Mouse (Mus musculus) liver, adult 2 months (tissue): ENCODE data around the gene Synm. TPM values are rescaled to one million over a fixed set of nuclear protein-coding genes. Genes with fewer than 3 reads are reported as not detected.

Source experiments
- DNase-seq: peaks from one replicate; pipeline ENCODE4 v3.0.0-alpha.2; 2011; ENCODE audit warnings: low read depth, low spot score; ENCODE audit errors: extremely low read depth
- H3K27ac ChIP-seq: fragments of 200-500 bp; replicated peaks from 2 replicates; pipeline ENCODE4 v1.5.1; 2012; ENCODE audit warnings: low read depth, mild to moderate bottlenecking, control low read depth, inconsistent platforms, low read length; ENCODE audit not compliant: insufficient read depth
- H3K27me3 ChIP-seq: fragments of 200-500 bp; 2 replicates; pipeline ENCODE4 v1.6.1; 2012; ENCODE audit warnings: mild to moderate bottlenecking, moderate library complexity, low read length, inconsistent platforms; ENCODE audit not compliant: control insufficient read depth, insufficient read depth
- H3K36me3 ChIP-seq: fragments of 200-500 bp; 2 replicates; pipeline ENCODE4 v1.6.1; 2012; ENCODE audit warnings: low read length, inconsistent platforms; ENCODE audit not compliant: control insufficient read depth, insufficient read depth
- H3K4me1 ChIP-seq: fragments of 200-500 bp; 2 replicates; pipeline ENCODE4 v1.6.1; 2011; ENCODE audit warnings: low read length; ENCODE audit not compliant: control insufficient read depth, insufficient read depth
- H3K4me3 ChIP-seq: fragments of 200-500 bp; 2 replicates; pipeline ENCODE4 v1.5.1; 2011; ENCODE audit warnings: low read depth, mild to moderate bottlenecking, control low read depth, low read length, moderate library complexity; ENCODE audit not compliant: insufficient read depth
- H3K79me2 ChIP-seq: fragments of 200-500 bp; 2 replicates; pipeline ENCODE4 v1.6.1; 2012; ENCODE audit warnings: inconsistent platforms, mild to moderate bottlenecking, low read length, moderate library complexity; ENCODE audit not compliant: control insufficient read depth, insufficient read depth
- H3K9ac ChIP-seq: fragments of 200-500 bp; 2 replicates; pipeline ENCODE4 v1.6.1; 2012; ENCODE audit warnings: low read depth, mild to moderate bottlenecking, control low read depth, inconsistent platforms, low read length
- CTCF ChIP-seq: fragments of 200-500 bp; IDR thresholded peaks from 2 replicates; pipeline ENCODE4 v1.5.1; 2011; ENCODE audit warnings: low read depth, low read length, control low read depth
- POLR2A ChIP-seq: fragments of 200-500 bp; IDR thresholded peaks from 2 replicates; pipeline ENCODE4 v1.6.1; 2011; ENCODE audit warnings: low read length, control low read depth; ENCODE audit not compliant: insufficient read depth; ENCODE audit errors: extremely low read depth
- WGBS: fragments of 180-500 bp; shearing (Covaris S2); methylation state at CpG from one replicate; pipeline ENCODE4 v1.1.7; 2018; 5-methylcytosine and 5-hydroxymethylcytosine counted together
- polyA plus RNA-seq: library from polyadenylated mRNA; depleted of rRNA; stranded (reverse); fragments of >200 nt; gene quantifications from 2 replicates; pipeline ENCODE4 v1.2.3, GENCODE M21; 2012
- total RNA-seq: library from RNA; depleted of rRNA; stranded (reverse); fragments of >200 nt; gene quantifications from 2 replicates; pipeline ENCODE4 v1.2.3, GENCODE M21; 2014

Synm gene
- total and polyA plus RNA-seq, 2 experiments, result 0.12 to 0.37 TPM

GRCm38 (mm10) chr7:67716925-67717324, 42.6 kb downstream of the Synm start:
- no peak for DNase-seq
- no peaks in the 10 kb centered on the region for H3K27me3 ChIP-seq
- peaks cover 47% of the 10 kb centered on the region for H3K36me3 ChIP-seq
- no peak for TF ChIP-seq CTCF
- no peak overlapping the region for H3K9ac ChIP-seq
- H3K27ac ChIP-seq, result no peak overlapping the region
- 91% methylated on average over 10 of the region's 10 CpGs for WGBS
- H3K4me1 ChIP-seq, result no peaks in the 10 kb centered on the region
- no peak overlapping the region for H3K4me3 ChIP-seq
- H3K79me2 ChIP-seq, result no peaks in the 10 kb centered on the region

DNA sequence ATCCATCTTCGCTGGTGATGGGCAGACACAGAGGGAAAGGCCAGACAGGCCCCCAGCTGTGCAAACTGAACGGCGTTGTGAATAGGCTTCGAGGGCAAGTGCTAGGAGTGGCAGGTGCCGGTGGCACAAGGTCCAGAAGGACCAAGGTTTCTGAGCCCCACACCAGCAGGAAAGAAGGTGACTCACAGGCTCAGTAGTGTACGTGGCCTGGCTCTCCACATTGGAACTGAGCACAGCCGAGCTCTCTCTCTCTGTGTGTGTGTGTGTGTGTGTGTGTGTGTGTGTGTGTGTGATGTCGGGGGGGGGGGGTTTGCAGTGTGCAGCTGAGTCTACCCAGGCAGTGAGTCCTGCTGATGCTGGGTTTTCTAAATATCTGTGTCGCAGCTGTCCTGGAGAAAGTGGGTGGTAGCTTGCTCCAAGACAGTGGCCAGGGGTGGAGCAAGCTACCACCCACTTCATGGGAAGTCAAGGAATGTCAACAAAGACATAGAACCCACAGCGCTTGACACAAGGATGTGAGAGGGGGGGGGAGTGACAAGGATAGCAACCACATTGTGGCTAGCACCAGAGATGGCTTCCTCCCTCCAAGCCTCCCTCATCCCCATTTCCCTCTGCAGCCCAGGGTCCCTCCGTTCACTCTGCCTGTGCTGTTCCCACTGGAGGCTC, 43.2 kb downstream of the Synm start:
- DNase-seq, result no peak
- Histone ChIP-seq H3K4me1 (no peaks in the 10 kb centered on the region), H3K9ac (no peak overlapping the region), H3K79me2 (no peaks in the 10 kb centered on the region), H3K4me3 (no peak overlapping the region), H3K27me3 (no peaks in the 10 kb centered on the region), H3K27ac (no peak overlapping the region), H3K36me3 (peaks cover 48% of the 10 kb centered on the region)
- WGBS, result 93% methylated on average over 10 of the region's 11 CpGs
- no peak for TF ChIP-seq CTCF
- no peak for TF ChIP-seq POLR2A

DNA sequence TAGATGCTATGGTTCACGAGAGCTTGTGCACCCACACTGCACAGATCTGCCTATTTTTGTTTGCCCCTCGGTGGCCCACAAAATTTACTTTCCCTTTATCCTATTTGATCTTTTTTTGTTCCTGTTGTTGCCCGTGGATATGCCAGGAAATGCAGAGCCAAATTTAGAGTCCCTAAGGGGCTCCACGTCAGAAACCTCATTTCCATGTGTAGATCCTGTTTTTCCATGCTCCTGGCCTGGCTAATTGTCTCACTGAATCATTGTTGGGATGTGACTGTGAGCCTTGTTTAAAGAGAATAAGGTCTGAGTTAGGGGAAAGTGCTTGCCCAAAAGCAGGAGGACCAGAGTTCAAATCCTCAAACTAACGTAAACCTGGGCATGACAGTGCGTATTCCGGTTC, 44.4 kb downstream of the Synm start:
- Histone ChIP-seq H3K4me3 (no peak overlapping the region), H3K27me3 (no peaks in the 10 kb centered on the region), H3K27ac (no peak overlapping the region), H3K36me3 (peaks cover 50% of the 10 kb centered on the region), H3K79me2 (no peaks in the 10 kb centered on the region), H3K9ac (no peak overlapping the region), H3K4me1 (no peaks in the 10 kb centered on the region)
- WGBS, result 82% methylated on average over 7 of the region's 7 CpGs
- DNase-seq, result no peak
- TF ChIP-seq CTCF, result no peak
- TF ChIP-seq POLR2A, result no peak

GRCm38 (mm10) chr7:67713820-67714510, 45.6 kb downstream of the Synm start:
- 0 out of 2 replicates have a peak, but pooled peaks cover 2% of the 10 kb centered on the region for H3K4me1 ChIP-seq

GRCm38 (mm10) chr7:67710216-67710615, 49.3 kb downstream of the Synm start:
- Histone ChIP-seq H3K27me3 (no peaks in the 10 kb centered on the region), H3K27ac (no peak overlapping the region), H3K9ac (no peak overlapping the region), H3K36me3 (peaks cover 66% of the 10 kb centered on the region), H3K4me1 (0 out of 2 replicates have a peak, but pooled peaks cover 2% of the 10 kb centered on the region), H3K79me2 (no peaks in the 10 kb centered on the region), H3K4me3 (no peak overlapping the region)
- TF ChIP-seq CTCF, result no peak
- no peak for TF ChIP-seq POLR2A
- DNase-seq, result peak; percentile 51
- 47% methylated on average over 7 of the region's 7 CpGs for WGBS

More at GRCm38 (mm10) chr7:67713820-67714510, 45.6 kb downstream of the Synm start:
- Histone ChIP-seq H3K9ac (no peak overlapping the region), H3K79me2 (no peaks in the 10 kb centered on the region), H3K27me3 (no peaks in the 10 kb centered on the region), H3K4me3 (no peak overlapping the region), H3K27ac (no peak overlapping the region), H3K36me3 (peaks cover 59% of the 10 kb centered on the region)
- TF ChIP-seq POLR2A (no peak), CTCF (no peak)
- WGBS, result 86% methylated on average over 19 of the region's 19 CpGs
- DNase-seq, result no peak

GRCm38 (mm10) chr7:67708160-67708559, 51.4 kb downstream of the Synm start:
- 0 out of 2 replicates have a peak, but pooled peaks cover 2% of the 10 kb centered on the region for H3K4me1 ChIP-seq
- H3K27me3 ChIP-seq, result no peaks in the 10 kb centered on the region
- H3K27ac ChIP-seq, result no peak overlapping the region
- no peak overlapping the region for H3K4me3 ChIP-seq
- no peak for DNase-seq
- no peaks in the 10 kb centered on the region for H3K79me2 ChIP-seq
- H3K36me3 ChIP-seq, result peaks cover 55% of the 10 kb centered on the region
- TF ChIP-seq CTCF (no peak), POLR2A (no peak)
- no peak overlapping the region for H3K9ac ChIP-seq
- 80% methylated on average over 6 of the region's 6 CpGs for WGBS
